Mouse (Mus musculus): ENCODE data around the gene Rbm28. TPM values are rescaled to one million over a fixed set of nuclear protein-coding genes. Genes with fewer than 3 reads are reported as not detected.
"Not testable (repeated sequence)": the region's sequence is repeated elsewhere in the genome, so short reads cannot be mapped to it uniquely, and the experiment has no call there.

Gene Rbm28
- polyA plus RNA-seq, 2 experiments: 35.7 to 59.8 TPM

- H3K4me1 ChIP-seq (ENCODE audit: control insufficient read depth, insufficient read depth, low read length): no peaks in the 10 kb centered on the region
- WGBS: 6% methylated on average over 12 of the region's 12 CpGs
- no peaks in the 10 kb centered on the region for H3K9me3 ChIP-seq (ENCODE audit: control insufficient read depth, low read length)
- ATAC-seq (ENCODE audit: low FRiP score, low read depth) (no peak), DNase-seq (ENCODE audit: low spot score) (no peak)
- TF ChIP-seq POLR2A (IDR thresholded peaks at IDR 0.05; ENCODE audit: borderline replicate concordance, extremely low read depth, insufficient read depth, insufficient read length): no peak
- no peaks in the 10 kb centered on the region for H3K36me3 ChIP-seq (ENCODE audit: control insufficient read depth, insufficient read depth, low read length)
- peaks cover 48% of the 10 kb centered on the region for H3K27me3 ChIP-seq (ENCODE audit: control insufficient read depth, insufficient read depth, low read length)
- H3K4me3 ChIP-seq (replicated peaks; ENCODE audit: low read length): peak overlapping the region; percentile 52
- no peak overlapping the region for H3K27ac ChIP-seq (replicated peaks; ENCODE audit: low read depth, low read length)
- peak overlapping the region; percentile 53; the same call in 1 of the 2 replicates for H3K9ac ChIP-seq (ENCODE audit: low read depth, low read length, severe bottlenecking)
- H3K4me2 ChIP-seq (replicated peaks; ENCODE audit: low read depth, low read length, severe bottlenecking): peak overlapping the region; percentile 100
Measured at GRCm38 (mm10) chr6:29169675-29170062, 4.9 kb upstream of the Rbm28 start.

- Histone ChIP-seq H3K9ac (ENCODE audit: low read depth, low read length, severe bottlenecking) (no peak overlapping the region), H3K4me3 (replicated peaks; ENCODE audit: low read length) (no peak overlapping the region), H3K36me3 (ENCODE audit: control insufficient read depth, insufficient read depth, low read length) (no peaks in the 10 kb centered on the region), H3K4me1 (ENCODE audit: control insufficient read depth, insufficient read depth, low read length) (peaks cover 1% of the 10 kb centered on the region; the same call in 1 of the 2 replicates), H3K4me2 (replicated peaks; ENCODE audit: low read depth, low read length, severe bottlenecking) (no peak overlapping the region), H3K27ac (replicated peaks; ENCODE audit: low read depth, low read length) (no peak overlapping the region), H3K9me3 (ENCODE audit: control insufficient read depth, low read length) (no peaks in the 10 kb centered on the region), H3K27me3 (ENCODE audit: control insufficient read depth, insufficient read depth, low read length) (peaks cover 44% of the 10 kb centered on the region)
- ATAC-seq (ENCODE audit: low FRiP score, low read depth): no peak
- no peak for DNase-seq (ENCODE audit: low spot score)
- TF ChIP-seq POLR2A (IDR thresholded peaks at IDR 0.05; ENCODE audit: borderline replicate concordance, extremely low read depth, insufficient read depth, insufficient read length): no peak
- 41% methylated on average over 2 of the region's 2 CpGs for WGBS
Measured at GRCm38 (mm10) chr6:29168871-29169270, 4.1 kb upstream of the Rbm28 start.

- 17% methylated on average over 1 of the region's 1 CpGs for WGBS
- no peak for TF ChIP-seq POLR2A (IDR thresholded peaks at IDR 0.05; ENCODE audit: borderline replicate concordance, extremely low read depth, insufficient read depth, insufficient read length)
Measured at GRCm38 (mm10) chr6:29166196-29166595, 1.4 kb upstream of the Rbm28 start.

GRCm38 (mm10) chr6:29161291-29161690, 3.5 kb downstream of the Rbm28 start:
- DNase-seq (ENCODE audit: low spot score); ATAC-seq (ENCODE audit: low FRiP score, low read depth); H3K4me2 ChIP-seq (replicated peaks; ENCODE audit: low read depth, low read length, severe bottlenecking); H3K27ac ChIP-seq (replicated peaks; ENCODE audit: low read depth, low read length); H3K9ac ChIP-seq (ENCODE audit: low read depth, low read length, severe bottlenecking); H3K9me3 ChIP-seq (ENCODE audit: control insufficient read depth, low read length); H3K4me1 ChIP-seq (ENCODE audit: control insufficient read depth, insufficient read depth, low read length); H3K4me3 ChIP-seq (replicated peaks; ENCODE audit: low read length); H3K27me3 ChIP-seq (ENCODE audit: control insufficient read depth, insufficient read depth, low read length): not testable (repeated sequence)
- peaks cover 37% of the 10 kb centered on the region for H3K36me3 ChIP-seq (ENCODE audit: control insufficient read depth, insufficient read depth, low read length)
- WGBS: 99% methylated on average over 5 of the region's 5 CpGs

More at GRCm38 (mm10) chr6:29166196-29166595, 1.4 kb upstream of the Rbm28 start:
- DNase-seq (ENCODE audit: low spot score) (peak; percentile 70), ATAC-seq (ENCODE audit: low FRiP score, low read depth) (no peak)
- Histone ChIP-seq H3K36me3 (ENCODE audit: control insufficient read depth, insufficient read depth, low read length) (no peaks in the 10 kb centered on the region), H3K4me1 (ENCODE audit: control insufficient read depth, insufficient read depth, low read length) (peaks cover 5% of the 10 kb centered on the region; the same call in 1 of the 2 replicates), H3K27ac (replicated peaks; ENCODE audit: low read depth, low read length) (no peak overlapping the region), H3K4me2 (replicated peaks; ENCODE audit: low read depth, low read length, severe bottlenecking) (no peak overlapping the region), H3K9me3 (ENCODE audit: control insufficient read depth, low read length) (no peaks in the 10 kb centered on the region), H3K27me3 (ENCODE audit: control insufficient read depth, insufficient read depth, low read length) (peaks cover 32% of the 10 kb centered on the region), H3K4me3 (replicated peaks; ENCODE audit: low read length) (no peak overlapping the region), H3K9ac (ENCODE audit: low read depth, low read length, severe bottlenecking) (no peak overlapping the region)

GRCm38 (mm10) chr6:29160786-29161185, 4.0 kb downstream of the Rbm28 start:
- no peak for TF ChIP-seq POLR2A (IDR thresholded peaks at IDR 0.05; ENCODE audit: borderline replicate concordance, extremely low read depth, insufficient read depth, insufficient read length)
- ATAC-seq (ENCODE audit: low FRiP score, low read depth) (no peak), DNase-seq (ENCODE audit: low spot score) (no peak)
- H3K4me2 ChIP-seq (replicated peaks; ENCODE audit: low read depth, low read length, severe bottlenecking): no peak overlapping the region
- no peak overlapping the region for H3K9ac ChIP-seq (ENCODE audit: low read depth, low read length, severe bottlenecking)
- H3K36me3 ChIP-seq (ENCODE audit: control insufficient read depth, insufficient read depth, low read length): peaks cover 42% of the 10 kb centered on the region
- no peak overlapping the region for H3K4me3 ChIP-seq (replicated peaks; ENCODE audit: low read length)
- H3K27me3 ChIP-seq (ENCODE audit: control insufficient read depth, insufficient read depth, low read length): no peaks in the 10 kb centered on the region
- peaks cover 5% of the 10 kb centered on the region; the same call in 1 of the 2 replicates for H3K4me1 ChIP-seq (ENCODE audit: control insufficient read depth, insufficient read depth, low read length)
- no peaks in the 10 kb centered on the region for H3K9me3 ChIP-seq (ENCODE audit: control insufficient read depth, low read length)
- 95% methylated on average over 2 of the region's 2 CpGs for WGBS
- H3K27ac ChIP-seq (replicated peaks; ENCODE audit: low read depth, low read length): no peak overlapping the region

- H3K27ac ChIP-seq (replicated peaks; ENCODE audit: low read depth, low read length): no peak overlapping the region
- no peak overlapping the region for H3K9ac ChIP-seq (ENCODE audit: low read depth, low read length, severe bottlenecking)
- no peak for DNase-seq (ENCODE audit: low spot score)
- no peaks in the 10 kb centered on the region for H3K4me1 ChIP-seq (ENCODE audit: control insufficient read depth, insufficient read depth, low read length)
- peaks cover 80% of the 10 kb centered on the region for H3K36me3 ChIP-seq (ENCODE audit: control insufficient read depth, insufficient read depth, low read length)
- no peak for TF ChIP-seq POLR2A (IDR thresholded peaks at IDR 0.05; ENCODE audit: borderline replicate concordance, extremely low read depth, insufficient read depth, insufficient read length)
- no peak overlapping the region for H3K4me2 ChIP-seq (replicated peaks; ENCODE audit: low read depth, low read length, severe bottlenecking)
- WGBS: 92% methylated on average over 5 of the region's 5 CpGs
- no peaks in the 10 kb centered on the region for H3K27me3 ChIP-seq (ENCODE audit: control insufficient read depth, insufficient read depth, low read length)
- H3K9me3 ChIP-seq (ENCODE audit: control insufficient read depth, low read length): no peaks in the 10 kb centered on the region
- no peak overlapping the region for H3K4me3 ChIP-seq (replicated peaks; ENCODE audit: low read length)
- no peak for ATAC-seq (ENCODE audit: low FRiP score, low read depth)
Measured at GRCm38 (mm10) chr6:29156326-29156725, 8.5 kb downstream of the Rbm28 start.
